Comparison of ENCODE assay signal across 8 mouse cellular contexts in genomic region chr4:150086841-150087160, GRCm38 (mm10). TPM values are rescaled to one million over a fixed set of nuclear protein-coding genes. Genes with fewer than 3 reads are reported as not detected.
DNase-seq lines count a peak whose midpoint lies in the region; ATAC-seq and TF ChIP-seq lines count a peak whose summit lies in the region.

No protein-coding gene starts in this region.

- no peak for ATAC-seq in liver, embryonic 13.5 days (ENCODE audit: low read depth)

- 7% methylated on average over 7 of the region's 7 CpGs for WGBS in heart, adult 2 months
- 3% methylated on average over 7 of the region's 7 CpGs for WGBS in liver, embryonic 13.5 days (ENCODE audit: insufficient replicate concordance)

- no peak overlapping the region for H3K9ac ChIP-seq in heart, adult 2 months (ENCODE audit: low read depth, low read length)
- no peak overlapping the region for H3K9ac ChIP-seq in liver, embryonic 13.5 days

- H3K9me3 ChIP-seq in liver, embryonic 13.5 days (replicated peaks), result no peaks in the 10 kb centered on the region

- H3K4me1 ChIP-seq in heart, adult 2 months (ENCODE audit: control insufficient read depth, insufficient read depth, low read length), result peaks cover 1% of the 10 kb centered on the region; the same call in 1 of the 2 replicates
- H3K4me1 ChIP-seq in testis, adult 2 months (ENCODE audit: control insufficient read depth, insufficient read depth, low read length), result no peaks in the 10 kb centered on the region; the same call in none of the 2 replicates
- peaks cover 15% of the 10 kb centered on the region for H3K4me1 ChIP-seq in liver, embryonic 13.5 days (replicated peaks)

- no peaks in the 10 kb centered on the region for H3K79me2 ChIP-seq in heart, adult 2 months (replicated peaks; ENCODE audit: control insufficient read depth, insufficient read depth, low read length)

- H3K27ac ChIP-seq in heart, adult 2 months, result no peak overlapping the region
- H3K27ac ChIP-seq in testis, adult 2 months (ENCODE audit: control insufficient read depth, insufficient read depth, low read depth, low read length), result no peak overlapping the region
- no peak overlapping the region for H3K27ac ChIP-seq in liver, embryonic 13.5 days

- no peak for TF ChIP-seq CTCF in heart, adult 2 months (IDR thresholded peaks at IDR 0.05)
- TF ChIP-seq CTCF in testis, adult 2 months (IDR thresholded peaks at IDR 0.05; ENCODE audit: control insufficient read depth, insufficient read depth, insufficient replicate concordance, low read depth, low read length), result no peak

- no peak for TF ChIP-seq EP300 in heart, adult 2 months (IDR thresholded peaks at IDR 0.05; ENCODE audit: insufficient read depth, low read depth, low read length)

- H3K36me3 ChIP-seq in heart, adult 2 months (ENCODE audit: control insufficient read depth, insufficient read depth, low read length), result no peaks in the 10 kb centered on the region
- no peaks in the 10 kb centered on the region for H3K36me3 ChIP-seq in testis, adult 2 months (ENCODE audit: control insufficient read depth, insufficient read depth, low read length)
- H3K36me3 ChIP-seq in liver, embryonic 13.5 days, result no peaks in the 10 kb centered on the region

- no peak for DNase-seq in heart, adult 2 months
- DNase-seq in heart, adult 11 months, result no peak
- no peak for DNase-seq in testis, postnatal 14 days (ENCODE audit: low spot score)
- no peak for DNase-seq in liver, embryonic 13.5 days
- no peak for DNase-seq in right cerebral cortex, postnatal 36 days (ENCODE audit: low spot score in 2 of 2)
- no peak for DNase-seq in gastrocnemius, postnatal 25 days
- DNase-seq in cerebellum, postnatal 25 days, result no peak

- TF ChIP-seq POLR2A in heart, adult 2 months (IDR thresholded peaks at IDR 0.05; ENCODE audit: insufficient read depth, low read depth, low read length), result no peak
- TF ChIP-seq POLR2A in testis, adult 2 months (IDR thresholded peaks at IDR 0.05; ENCODE audit: control insufficient read depth, low read depth, low read length), result no peak

- H3K4me2 ChIP-seq in liver, embryonic 13.5 days, result peak overlapping the region; percentile 92

- peak overlapping the region; percentile 12; the same call in 1 of the 2 replicates for H3K4me3 ChIP-seq in heart, adult 2 months
- peak overlapping the region; percentile 41 for H3K4me3 ChIP-seq in testis, adult 2 months (ENCODE audit: control insufficient read depth, low read depth, low read length)
- peak overlapping the region; percentile 62 for H3K4me3 ChIP-seq in liver, embryonic 13.5 days (replicated peaks)

- intact Hi-C loops in heart, adult 2 months (cut with DNase I), result no loop called here

- no peaks in the 10 kb centered on the region for H3K27me3 ChIP-seq in heart, adult 2 months (ENCODE audit: control insufficient read depth, insufficient read depth, low read length)
- no peaks in the 10 kb centered on the region for H3K27me3 ChIP-seq in testis, adult 2 months (ENCODE audit: control insufficient read depth, insufficient read depth, low read length)
- peaks cover 42% of the 10 kb centered on the region for H3K27me3 ChIP-seq in liver, embryonic 13.5 days

RNA-seq across cellular contexts. Expression of gene Gpr157, which starts 0.4 kb away (rescaled TPM):
- 10 to 100 TPM; 34.2 to 42.4 TPM for total RNA-seq in heart, adult 2 months (2021)
- polyA plus RNA-seq in heart, adult 2 months (2012; rRNA removed), result 21.8 and 29.2 TPM in 2 replicates
- polyA plus RNA-seq in testis, adult 2 months (2012; rRNA removed), result 0.96 and 1.3 TPM in 2 replicates
- polyA plus RNA-seq in liver, embryonic 13.5 days (2015; fragmentation: Nextera tagmentation; extraction: Ambion mirVana), result 0.10 and 0.12 TPM in 2 replicates
- 10 to 100 TPM; 22.8 to 35.7 TPM for total RNA-seq in gastrocnemius, postnatal 25 days (2021)

RNA-seq across cellular contexts. Expression of gene Slc2a5, which starts 32.3 kb away (rescaled TPM):
- total RNA-seq in heart, adult 2 months (2021), result under 1 TPM in 1 of 2 experiments, not detected in 1; 0.09 TPM
- polyA plus RNA-seq in heart, adult 2 months (2012; rRNA removed), result 1.4 and 1.8 TPM in 2 replicates
- polyA plus RNA-seq in testis, adult 2 months (2012; rRNA removed), result 732 and 736 TPM in 2 replicates
- polyA plus RNA-seq in liver, embryonic 13.5 days (2015; fragmentation: Nextera tagmentation; extraction: Ambion mirVana), result 0.22 and 0.23 TPM in 2 replicates
- under 1 TPM in 1 of 2 experiments, not detected in 1; 0.54 TPM for total RNA-seq in gastrocnemius, postnatal 25 days (2021)

Comparison
In these comparisons a context has a peak if more than half of its experiments do, and no peak if none do; other contexts are left out.
1. H3K4me3 ChIP-seq: peak in every context shown above with its lines; median percentile 62 in liver, embryonic 13.5 days; 41 in testis, adult 2 months; 12 in heart, adult 2 months.
2. RNA of gene Gpr157, which starts 0.4 kb away (polyA plus RNA-seq): 21.8 to 29.2 TPM in heart, adult 2 months; 0.96 to 1.3 TPM in testis, adult 2 months and 0.10 to 0.12 TPM in liver, embryonic 13.5 days; every median in the first group is over 10 times any median in the second.
3. RNA of gene Slc2a5, which starts 32.3 kb away (polyA plus RNA-seq): 732 to 736 TPM in testis, adult 2 months; 1.4 to 1.8 TPM in heart, adult 2 months and 0.22 to 0.23 TPM in liver, embryonic 13.5 days; every median in the first group is over 100 times any median in the second.